Mouse (Mus musculus) hindbrain, embryonic 16.5 days (tissue): ENCODE results near the gene 6820408C15Rik. TPM values are rescaled to one million over a fixed set of nuclear protein-coding genes. Genes with fewer than 3 reads are reported as not detected.

Source experiments
- ATAC-seq: fragments of 200-750 bp; cut with Nextera tagmentation; 2 replicates; pipeline ENCODE4 v1.8.0; 2017; ENCODE audit warnings: moderate TSS enrichment, moderate library complexity
- H3K27ac ChIP-seq: fragments of 300-500 bp; sonication (generic); 2 replicates; pipeline ENCODE4 v1.5.1; 2014; ENCODE audit warnings: low read depth, mild to moderate bottlenecking, control low read depth, low read length, moderate library complexity
- H3K27me3 ChIP-seq: fragments of 300-500 bp; sonication (generic); replicated peaks from 2 replicates; pipeline ENCODE4 v1.6.1; 2014; ENCODE audit warnings: low read length; ENCODE audit not compliant: control insufficient read depth, insufficient read depth
- H3K36me3 ChIP-seq: fragments of 300-500 bp; sonication (generic); 2 replicates; pipeline ENCODE4 v1.6.1; 2014; ENCODE audit warnings: mild to moderate bottlenecking, low read length, moderate library complexity, mixed read lengths; ENCODE audit not compliant: control insufficient read depth, insufficient read depth
- H3K4me1 ChIP-seq: fragments of 300-500 bp; sonication (generic); 2 replicates; pipeline ENCODE4 v1.6.1; 2014; ENCODE audit warnings: low read depth, low read length; ENCODE audit not compliant: control insufficient read depth, insufficient read depth
- H3K4me2 ChIP-seq: fragments of 300-500 bp; sonication (generic); 2 replicates; pipeline ENCODE4 v1.6.1; 2014; ENCODE audit warnings: mild to moderate bottlenecking, low read length, control low read depth, moderate library complexity
- H3K4me3 ChIP-seq: fragments of 300-500 bp; sonication (generic); 2 replicates; pipeline ENCODE4 v1.5.1; 2014; ENCODE audit warnings: mild to moderate bottlenecking, low read length, control low read depth, moderate library complexity
- H3K9ac ChIP-seq: fragments of 300-500 bp; sonication (generic); 2 replicates; pipeline ENCODE4 v1.6.1; 2014; ENCODE audit warnings: low read depth, mild to moderate bottlenecking, control low read depth, low read length, moderate library complexity
- H3K9me3 ChIP-seq: fragments of 300-500 bp; sonication (generic); 2 replicates; pipeline ENCODE4 v1.6.1; 2014; ENCODE audit warnings: mild to moderate bottlenecking, low read length, moderate library complexity; ENCODE audit not compliant: control insufficient read depth
- WGBS: fragments of 180-500 bp; shearing (Covaris S2); extraction: QIAGEN DNeasy Blood & Tissue Kit; methylation state at CpG from one replicate; pipeline ENCODE4 v1.1.7; 2014; 5-methylcytosine and 5-hydroxymethylcytosine counted together
- polyA plus RNA-seq: library from polyadenylated mRNA; unstranded; fragments of >200 nt; fragmentation: Nextera tagmentation; extraction: Ambion mirVana; gene quantifications from 2 replicates; pipeline ENCODE4 v1.2.1, GENCODE M21; 2015

6820408C15Rik gene
- polyA plus RNA-seq, 1 experiment from 2014 or later, result 4.1 TPM

DNA sequence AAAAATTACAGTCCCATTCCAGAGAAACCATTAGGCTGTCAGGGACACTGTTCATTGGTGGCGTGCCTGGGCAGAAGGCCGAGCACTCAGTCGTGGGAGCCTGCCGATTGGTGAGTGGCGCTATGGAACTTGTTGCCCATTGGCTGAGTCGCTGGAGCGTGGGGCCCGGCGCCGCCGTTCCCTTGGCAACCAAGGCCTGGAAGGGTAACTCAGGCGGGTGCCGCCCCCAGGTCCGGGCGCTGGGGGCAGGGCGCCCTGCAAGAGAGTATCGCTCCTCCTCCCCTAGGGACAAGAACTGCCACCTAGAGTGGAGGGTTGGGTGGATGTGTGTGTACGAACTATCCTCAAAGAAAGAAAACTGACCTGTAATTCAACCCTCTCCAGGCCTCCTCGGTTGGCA is 9.3 kb upstream of the 6820408C15Rik start:
- ATAC-seq, result peak; percentile 97
- Histone ChIP-seq H3K9me3 (no peaks in the 10 kb centered on the region), H3K4me3 (peak overlapping the region; percentile 29), H3K36me3 (no peaks in the 10 kb centered on the region), H3K27me3 (no peaks in the 10 kb centered on the region), H3K4me1 (peaks cover 19% of the 10 kb centered on the region), H3K27ac (peak overlapping the region; percentile 79), H3K4me2 (peak overlapping the region; percentile 82), H3K9ac (peak overlapping the region; percentile 39)
- WGBS, result under 1% methylated on average over 19 of the region's 19 CpGs

DNA sequence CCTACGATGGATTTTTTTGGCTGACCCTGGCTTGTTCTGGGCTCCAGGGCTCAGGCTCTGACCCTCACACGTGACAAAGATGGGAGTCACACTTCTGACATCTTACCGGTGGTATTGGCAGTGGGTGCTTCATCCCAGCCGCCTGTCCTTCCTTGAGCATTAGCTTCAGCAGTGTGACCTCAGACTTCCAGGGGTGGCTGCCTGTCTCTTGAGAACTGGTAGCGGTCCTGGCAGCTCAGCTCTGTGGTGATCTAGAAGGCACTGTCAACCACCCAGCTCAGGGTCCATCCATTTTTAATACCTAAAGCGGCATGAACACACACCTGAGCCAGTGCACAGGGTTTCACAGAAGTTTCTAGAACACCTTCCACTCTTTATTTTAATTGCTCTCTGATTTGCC is 5.6 kb upstream of the 6820408C15Rik start:
- Histone ChIP-seq H3K4me2 (no peak overlapping the region), H3K4me1 (peaks cover 36% of the 10 kb centered on the region), H3K36me3 (no peaks in the 10 kb centered on the region), H3K27ac (no peak overlapping the region), H3K9ac (no peak overlapping the region), H3K9me3 (no peaks in the 10 kb centered on the region), H3K27me3 (no peaks in the 10 kb centered on the region), H3K4me3 (no peak overlapping the region)
- ATAC-seq, result no peak
- 82% methylated on average over 6 of the region's 6 CpGs for WGBS

DNA sequence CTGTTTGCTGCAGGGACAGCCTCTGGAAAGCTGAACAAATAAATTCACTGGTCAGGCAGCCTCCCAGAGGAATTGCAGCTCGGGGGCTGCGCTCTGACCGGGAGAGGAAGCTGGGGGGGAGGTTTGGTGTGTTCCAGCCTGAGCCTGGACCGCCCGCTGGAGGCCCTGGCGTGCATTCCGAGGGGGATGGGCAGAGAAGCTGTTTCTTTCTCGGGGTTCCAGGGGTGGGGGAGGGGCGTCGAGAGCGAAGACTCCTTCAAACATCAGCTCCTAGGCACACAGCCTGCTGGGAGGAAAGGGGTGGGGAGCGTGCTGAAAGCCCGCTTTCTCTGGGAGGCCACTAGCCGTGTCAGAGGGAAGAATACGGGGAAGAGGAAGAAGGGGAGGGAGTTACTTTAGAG is 4.4 kb upstream of the 6820408C15Rik start:
- Histone ChIP-seq H3K36me3 (no peaks in the 10 kb centered on the region), H3K9ac (peak overlapping the region; percentile 56), H3K4me1 (peaks cover 38% of the 10 kb centered on the region), H3K27me3 (no peaks in the 10 kb centered on the region), H3K9me3 (no peaks in the 10 kb centered on the region), H3K27ac (peak overlapping the region; percentile 88), H3K4me2 (peak overlapping the region; percentile 80), H3K4me3 (peak overlapping the region; percentile 21)
- peak; percentile 44 for ATAC-seq
- WGBS, result 1% methylated on average over 15 of the region's 15 CpGs

DNA sequence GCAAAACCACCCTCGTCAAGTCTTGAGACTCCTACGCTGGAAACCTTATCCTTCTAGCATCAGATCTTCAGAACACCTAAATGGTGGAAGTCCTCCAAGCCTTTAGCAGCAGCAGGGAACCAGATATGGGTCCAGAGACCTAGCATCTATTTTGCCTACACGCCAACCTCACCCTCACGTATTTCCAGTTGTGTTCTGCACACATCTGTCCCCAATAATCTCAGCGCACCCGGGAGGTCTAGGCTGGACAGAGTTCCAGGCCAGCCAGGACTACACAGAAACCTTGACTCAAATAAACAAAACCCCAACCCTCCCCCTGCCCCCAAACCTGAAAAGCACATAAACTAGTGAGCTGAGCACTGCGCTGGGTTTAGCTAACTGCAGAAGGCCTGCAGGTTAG is 3.9 kb upstream of the 6820408C15Rik start:
- no peak for ATAC-seq
- Histone ChIP-seq H3K9me3 (no peaks in the 10 kb centered on the region), H3K4me3 (peak overlapping the region; percentile 21), H3K9ac (peak overlapping the region; percentile 56), H3K36me3 (no peaks in the 10 kb centered on the region), H3K27ac (peak overlapping the region; percentile 88), H3K27me3 (no peaks in the 10 kb centered on the region), H3K4me1 (peaks cover 36% of the 10 kb centered on the region), H3K4me2 (peak overlapping the region; percentile 80)
- 9% methylated on average over 7 of the region's 7 CpGs for WGBS

DNA sequence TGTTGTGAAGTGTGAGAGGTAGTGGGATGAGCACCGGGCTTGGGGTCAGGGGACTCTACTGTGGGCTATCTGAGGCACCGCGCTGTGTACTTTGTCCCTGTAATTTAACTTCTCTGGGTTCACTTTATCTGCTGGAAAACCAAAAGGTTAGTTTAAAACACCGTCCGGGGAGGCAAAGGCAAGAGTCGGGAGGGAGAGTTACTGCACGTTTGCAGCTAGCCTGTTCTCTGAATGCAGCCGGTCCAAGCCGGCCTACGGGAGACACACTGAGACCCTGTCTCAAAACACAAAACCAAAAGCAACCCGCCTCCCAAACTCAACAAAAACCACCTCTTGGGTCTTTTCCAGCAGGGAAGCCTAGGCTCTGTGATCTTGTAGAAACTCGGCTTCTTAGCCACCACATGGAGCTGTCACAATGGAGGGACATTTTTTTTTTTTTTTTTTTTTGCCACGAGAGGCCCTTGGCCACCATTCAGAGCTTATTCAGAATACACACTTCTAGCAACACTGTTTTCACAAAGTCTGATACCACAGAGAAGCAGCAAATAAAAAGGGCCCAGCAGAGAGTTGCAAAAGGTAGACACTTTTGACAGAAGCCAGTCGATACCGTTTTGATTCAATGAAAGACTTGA is 2.7 kb upstream of the 6820408C15Rik start:
- peaks cover 35% of the 10 kb centered on the region for H3K4me1 ChIP-seq

DNA sequence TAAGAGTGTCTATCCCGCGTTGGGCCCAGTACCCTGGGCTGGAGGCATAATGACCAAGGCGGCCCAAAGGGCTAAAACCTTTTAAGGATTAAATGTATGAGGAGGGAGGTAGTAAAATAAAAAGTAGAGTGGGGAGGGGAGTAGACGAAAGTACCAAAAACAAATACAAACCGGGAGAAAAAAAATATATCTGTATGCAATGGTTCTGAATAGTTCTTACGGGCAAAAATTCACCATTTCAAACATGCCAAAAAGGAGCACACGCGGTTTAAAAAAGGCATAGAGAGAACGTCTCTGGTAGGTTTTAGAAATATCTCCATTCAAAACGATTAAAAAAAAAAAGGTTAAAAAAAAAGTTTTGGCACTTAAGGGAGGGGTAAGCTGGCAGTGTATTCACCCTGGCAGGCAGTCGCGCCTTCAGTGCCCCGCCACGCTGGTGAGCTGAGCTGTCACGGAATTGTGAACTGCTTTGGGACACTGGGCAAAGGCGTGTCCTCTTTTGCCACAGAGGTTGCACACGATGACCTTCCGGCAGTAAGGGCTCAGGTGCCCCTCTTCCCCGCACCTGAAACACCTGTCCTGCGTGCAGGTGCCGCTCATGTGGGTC is 2.1 kb upstream of the 6820408C15Rik start:
- Histone ChIP-seq H3K9ac (peak overlapping the region; percentile 83), H3K4me1 (peaks cover 35% of the 10 kb centered on the region), H3K36me3 (no peaks in the 10 kb centered on the region), H3K27ac (peak overlapping the region; percentile 97), H3K4me2 (peak overlapping the region; percentile 80), H3K4me3 (peak overlapping the region; percentile 86), H3K27me3 (no peaks in the 10 kb centered on the region), H3K9me3 (no peaks in the 10 kb centered on the region)
- 2% methylated on average over 21 of the region's 21 CpGs for WGBS
- ATAC-seq, result no peak

More for the DNA sequence above, 2.7 kb upstream of the 6820408C15Rik start:
- Histone ChIP-seq H3K27me3 (no peaks in the 10 kb centered on the region), H3K36me3 (no peaks in the 10 kb centered on the region), H3K27ac (peak overlapping the region; percentile 61; the same call in 1 of the 2 replicates), H3K4me3 (peak overlapping the region; percentile 86), H3K4me2 (peak overlapping the region; percentile 80), H3K9me3 (no peaks in the 10 kb centered on the region), H3K9ac (peak overlapping the region; percentile 83)
- ATAC-seq, result no peak
- 3% methylated on average over 15 of the region's 15 CpGs for WGBS

DNA sequence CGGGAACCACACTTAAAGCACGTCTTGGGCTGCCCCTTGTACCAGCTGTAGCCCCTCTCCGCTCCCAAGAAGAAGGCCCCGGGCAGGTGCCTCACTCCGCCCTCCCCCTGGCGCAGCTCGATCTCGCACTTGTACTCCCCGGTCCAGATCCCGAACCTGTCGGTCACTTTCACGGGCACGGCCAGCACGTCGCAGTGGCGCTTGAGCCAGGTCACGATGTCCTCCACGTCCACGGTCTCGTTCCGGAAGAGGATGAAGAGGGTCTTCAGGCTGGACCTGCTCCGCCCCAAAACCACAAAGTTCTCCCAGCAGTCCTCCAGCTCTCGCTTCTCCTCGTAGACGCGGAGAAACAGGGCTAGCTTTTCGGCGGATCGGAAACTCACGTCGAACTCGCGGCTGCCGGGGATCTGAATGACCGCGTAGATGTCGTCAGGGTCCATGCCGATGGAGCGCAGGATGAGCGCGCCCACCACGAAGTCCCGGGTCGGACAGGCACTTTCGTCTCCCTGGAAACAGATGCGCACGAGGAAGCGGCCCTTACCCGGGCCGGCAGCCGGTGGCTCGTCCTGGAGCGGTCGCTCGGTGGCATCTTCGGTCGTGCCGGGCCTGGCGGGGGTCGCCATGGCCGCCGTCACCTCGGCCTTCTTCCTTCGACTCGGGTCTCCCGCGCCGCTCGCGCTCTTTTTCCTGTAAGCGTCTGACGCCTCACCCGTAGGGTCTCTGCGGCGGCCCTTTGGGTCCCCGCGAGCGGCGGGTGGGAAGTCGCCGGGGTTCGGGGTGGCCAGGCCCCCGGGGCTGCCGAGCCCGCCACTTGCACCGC is 1.4 kb upstream of the 6820408C15Rik start:
- Histone ChIP-seq H3K9ac (peak overlapping the region; percentile 83), H3K4me1 (peaks cover 35% of the 10 kb centered on the region), H3K27ac (peak overlapping the region; percentile 97), H3K9me3 (no peaks in the 10 kb centered on the region), H3K4me3 (peak overlapping the region; percentile 86), H3K4me2 (peak overlapping the region; percentile 80), H3K27me3 (no peaks in the 10 kb centered on the region), H3K36me3 (no peaks in the 10 kb centered on the region)
- WGBS, result 0% methylated on average over 74 of the region's 86 CpGs
- peak; percentile 19 for ATAC-seq

DNA sequence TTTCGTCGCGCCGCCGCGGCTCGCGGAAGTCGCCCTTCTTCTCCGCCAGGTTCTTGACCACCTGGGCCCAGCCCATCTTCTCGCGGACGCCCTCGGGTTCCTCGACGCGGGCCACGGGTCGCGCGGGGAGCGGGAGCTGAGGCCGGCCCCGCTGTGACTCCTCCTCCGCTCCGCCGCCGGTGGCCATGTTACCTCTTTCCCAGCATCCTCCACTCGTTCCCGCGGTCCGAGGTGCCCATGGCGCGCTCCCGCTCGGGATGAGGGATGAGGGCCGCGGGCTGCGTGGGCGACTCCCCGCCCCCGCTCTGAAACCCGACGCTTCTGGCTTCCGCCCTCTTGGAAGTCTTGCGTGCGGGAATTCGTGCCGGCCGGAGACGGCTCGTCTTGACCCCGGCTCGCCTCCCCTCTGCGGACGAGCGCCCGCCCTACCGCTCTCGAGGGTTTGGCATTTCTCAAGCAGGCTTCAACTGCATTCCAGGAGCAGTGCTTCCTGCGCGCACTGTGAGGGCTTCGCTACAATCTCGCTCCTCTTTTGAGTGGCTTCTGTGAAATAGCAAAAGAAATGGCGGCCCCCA is 709 bp upstream of the 6820408C15Rik start, which contains the start of gene Zcchc3:
Gene Zcchc3 (minus strand): TSS at position 437 of the 575 bp plus-strand sequence.
- peak within 1 kb of the TSS; percentile 86 for H3K4me3 ChIP-seq
- under 1% methylated on average over 65 of the region's 65 CpGs for WGBS
- no peaks in the 10 kb centered on the region for H3K9me3 ChIP-seq
- peaks cover 35% of the 10 kb centered on the region for H3K4me1 ChIP-seq
- peak within 1 kb of the TSS; percentile 83 for H3K9ac ChIP-seq
- H3K27me3 ChIP-seq, result no peaks in the 10 kb centered on the region
- peak within 1 kb of the TSS; percentile 97 for H3K27ac ChIP-seq
- H3K36me3 ChIP-seq, result no peaks in the 10 kb centered on the region
- peak within 1 kb of the TSS; percentile 80 for H3K4me2 ChIP-seq
- ATAC-seq, result peak; percentile 84
